Mouse (Mus musculus) liver, embryonic 12.5 days (tissue): ENCODE results near the gene Dclk1. TPM values are rescaled to one million over a fixed set of nuclear protein-coding genes. Genes with fewer than 3 reads are reported as not detected.

Experiments
- ATAC-seq: fragments of 200-750 bp; cut with Nextera tagmentation; 2 replicates; pipeline ENCODE4 v1.8.0; 2017; ENCODE audit warnings: moderate number of reproducible peaks, mild to moderate bottlenecking, moderate library complexity
- H3K27ac ChIP-seq: fragments of 300-500 bp; sonication (generic); 2 replicates; pipeline ENCODE4 v1.5.1; 2016; ENCODE audit warnings: mild to moderate bottlenecking
- H3K27me3 ChIP-seq: fragments of 300-500 bp; sonication (generic); replicated peaks from 2 replicates; pipeline ENCODE4 v1.6.1; 2016; ENCODE audit warnings: mild to moderate bottlenecking, moderate library complexity
- H3K36me3 ChIP-seq: fragments of 300-500 bp; sonication (generic); 2 replicates; pipeline ENCODE4 v1.6.1; 2016; ENCODE audit warnings: mild to moderate bottlenecking, moderate library complexity
- H3K4me1 ChIP-seq: fragments of 300-500 bp; sonication (generic); 2 replicates; pipeline ENCODE4 v1.6.1; 2016
- H3K4me2 ChIP-seq: fragments of 300-500 bp; sonication (generic); 2 replicates; pipeline ENCODE4 v1.6.1; 2016; ENCODE audit warnings: mild to moderate bottlenecking, moderate library complexity
- H3K4me3 ChIP-seq: fragments of 300-500 bp; sonication (generic); 2 replicates; pipeline ENCODE4 v1.5.1; 2016; ENCODE audit warnings: mild to moderate bottlenecking, moderate library complexity
- H3K9ac ChIP-seq: fragments of 300-500 bp; sonication (generic); 2 replicates; pipeline ENCODE4 v1.6.1; 2016; ENCODE audit warnings: mild to moderate bottlenecking, moderate library complexity
- H3K9me3 ChIP-seq: fragments of 300-500 bp; sonication (generic); replicated peaks from 2 replicates; pipeline ENCODE4 v1.6.1; 2016; ENCODE audit warnings: mild to moderate bottlenecking, moderate library complexity
- WGBS: fragments of 180-500 bp; shearing (Covaris S2); methylation state at CpG from one replicate; pipeline ENCODE4 v1.1.7; 2016; ENCODE audit not compliant: insufficient replicate concordance; 5-methylcytosine and 5-hydroxymethylcytosine counted together
- polyA plus RNA-seq: library from polyadenylated mRNA; unstranded; fragments of >200 nt; fragmentation: Nextera tagmentation; extraction: Ambion mirVana; gene quantifications from 2 replicates; pipeline ENCODE4 v1.2.1, GENCODE M21; 2016

Gene Dclk1
- polyA plus RNA-seq, 1 experiment from 2014 or later = 1.7 TPM

- no peaks in the 10 kb centered on the region for H3K36me3 ChIP-seq
- no peak overlapping the region; the same call in 1 of the 2 replicates for H3K4me3 ChIP-seq
- no peaks in the 10 kb centered on the region; the same call in 1 of the 2 replicates for H3K27me3 ChIP-seq
- no peak for ATAC-seq
- H3K27ac ChIP-seq = no peak overlapping the region
- no peaks in the 10 kb centered on the region for H3K4me1 ChIP-seq
- H3K9ac ChIP-seq = no peak overlapping the region
- H3K9me3 ChIP-seq = no peaks in the 10 kb centered on the region
- 8% methylated on average over 11 of the region's 11 CpGs for WGBS
- H3K4me2 ChIP-seq = peak overlapping the region; percentile 43
Measured at GRCm38 (mm10) chr3:55373689-55374088, 131.5 kb downstream of the Dclk1 start.

DNA sequence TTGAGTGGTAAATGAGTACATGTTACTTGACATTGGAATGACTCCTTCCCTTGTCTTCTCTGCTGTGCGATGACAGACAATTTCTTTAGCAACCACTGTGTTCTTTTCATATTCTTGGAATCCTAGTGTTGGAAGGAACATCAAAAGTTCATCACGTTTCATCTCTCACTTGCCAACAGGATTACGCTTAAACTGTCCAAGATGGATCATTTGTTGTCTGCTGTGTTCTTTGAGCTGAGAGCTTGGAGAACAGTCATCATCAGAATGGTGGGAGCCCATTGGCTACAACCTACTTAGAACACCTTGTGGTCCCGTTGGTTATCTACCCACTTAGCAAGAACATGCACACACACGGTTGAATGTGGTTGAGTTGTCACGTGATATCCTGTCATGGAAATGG, 136.4 kb downstream of the Dclk1 start:
- H3K27ac ChIP-seq = no peak overlapping the region
- 67% methylated on average over 6 of the region's 6 CpGs for WGBS
- no peak for ATAC-seq
- no peaks in the 10 kb centered on the region; the same call in 1 of the 2 replicates for H3K27me3 ChIP-seq
- H3K4me2 ChIP-seq = no peak overlapping the region
- no peak overlapping the region for H3K9ac ChIP-seq
- H3K4me1 ChIP-seq = no peaks in the 10 kb centered on the region
- H3K9me3 ChIP-seq = no peaks in the 10 kb centered on the region
- H3K4me3 ChIP-seq = no peak overlapping the region
- no peaks in the 10 kb centered on the region for H3K36me3 ChIP-seq

- H3K27me3 ChIP-seq = no peaks in the 10 kb centered on the region
- H3K27ac ChIP-seq = no peak overlapping the region
- no peaks in the 10 kb centered on the region for H3K4me1 ChIP-seq
- WGBS = 63% methylated on average over 9 of the region's 9 CpGs
- no peak overlapping the region for H3K4me2 ChIP-seq
- no peaks in the 10 kb centered on the region for H3K9me3 ChIP-seq
- no peaks in the 10 kb centered on the region for H3K36me3 ChIP-seq
- no peak overlapping the region for H3K4me3 ChIP-seq
- no peak overlapping the region for H3K9ac ChIP-seq
- ATAC-seq = no peak
Measured at GRCm38 (mm10) chr3:55380471-55380870, 138.3 kb downstream of the Dclk1 start.

- H3K4me3 ChIP-seq = no peak overlapping the region
- no peaks in the 10 kb centered on the region for H3K9me3 ChIP-seq
- no peak for ATAC-seq
- no peak overlapping the region for H3K4me2 ChIP-seq
- H3K4me1 ChIP-seq = no peaks in the 10 kb centered on the region
- H3K27me3 ChIP-seq = no peaks in the 10 kb centered on the region
- WGBS = 55% methylated on average over 3 of the region's 3 CpGs
- no peaks in the 10 kb centered on the region for H3K36me3 ChIP-seq
- no peak overlapping the region for H3K9ac ChIP-seq
- H3K27ac ChIP-seq = no peak overlapping the region
Measured at GRCm38 (mm10) chr3:55392605-55393004, 150.4 kb downstream of the Dclk1 start.

GRCm38 (mm10) chr3:55393549-55393948, 151.4 kb downstream of the Dclk1 start:
- WGBS = 52% methylated on average over 3 of the region's 3 CpGs
- no peak for ATAC-seq
- H3K4me3 ChIP-seq = no peak overlapping the region
- no peaks in the 10 kb centered on the region for H3K36me3 ChIP-seq
- no peak overlapping the region for H3K4me2 ChIP-seq
- no peak overlapping the region for H3K9ac ChIP-seq
- H3K4me1 ChIP-seq = no peaks in the 10 kb centered on the region
- H3K27me3 ChIP-seq = no peaks in the 10 kb centered on the region
- H3K27ac ChIP-seq = no peak overlapping the region
- no peaks in the 10 kb centered on the region for H3K9me3 ChIP-seq

GRCm38 (mm10) chr3:55396792-55397191, 154.6 kb downstream of the Dclk1 start:
- Histone ChIP-seq H3K9ac (no peak overlapping the region), H3K4me2 (no peak overlapping the region), H3K4me3 (no peak overlapping the region), H3K9me3 (no peaks in the 10 kb centered on the region), H3K4me1 (no peaks in the 10 kb centered on the region), H3K27me3 (no peaks in the 10 kb centered on the region), H3K27ac (no peak overlapping the region), H3K36me3 (no peaks in the 10 kb centered on the region)
- no peak for ATAC-seq
- WGBS = 60% methylated on average over 2 of the region's 2 CpGs

- no peaks in the 10 kb centered on the region for H3K9me3 ChIP-seq
- no peak for ATAC-seq
Measured at GRCm38 (mm10) chr3:55397752-55398693, 155.9 kb downstream of the Dclk1 start.

GRCm38 (mm10) chr3:55401236-55401635, 159.1 kb downstream of the Dclk1 start:
- no peaks in the 10 kb centered on the region for H3K27me3 ChIP-seq
- no peak overlapping the region for H3K4me2 ChIP-seq
- no peak overlapping the region for H3K4me3 ChIP-seq
- H3K36me3 ChIP-seq = no peaks in the 10 kb centered on the region
- no peak for ATAC-seq
- no peak overlapping the region for H3K27ac ChIP-seq
- H3K9me3 ChIP-seq = no peaks in the 10 kb centered on the region
- no peaks in the 10 kb centered on the region for H3K4me1 ChIP-seq
- no peak overlapping the region for H3K9ac ChIP-seq
- 62% methylated on average over 1 of the region's 1 CpGs for WGBS

More at GRCm38 (mm10) chr3:55397752-55398693, 155.9 kb downstream of the Dclk1 start:
- H3K9ac ChIP-seq = no peak overlapping the region
- no peak overlapping the region for H3K27ac ChIP-seq
- no peaks in the 10 kb centered on the region for H3K36me3 ChIP-seq
- H3K4me2 ChIP-seq = no peak overlapping the region
- no peak overlapping the region for H3K4me3 ChIP-seq
- H3K27me3 ChIP-seq = no peaks in the 10 kb centered on the region
- no peaks in the 10 kb centered on the region for H3K4me1 ChIP-seq
- 73% methylated on average over 6 of the region's 6 CpGs for WGBS

- H3K4me3 ChIP-seq = no peak overlapping the region
- 81% methylated on average over 7 of the region's 7 CpGs for WGBS
- H3K4me1 ChIP-seq = no peaks in the 10 kb centered on the region
- no peak overlapping the region for H3K4me2 ChIP-seq
- no peak for ATAC-seq
- H3K27ac ChIP-seq = no peak overlapping the region
- H3K9ac ChIP-seq = no peak overlapping the region
- no peaks in the 10 kb centered on the region for H3K27me3 ChIP-seq
- H3K9me3 ChIP-seq = no peaks in the 10 kb centered on the region
- H3K36me3 ChIP-seq = no peaks in the 10 kb centered on the region
Measured at GRCm38 (mm10) chr3:55404751-55405150, 162.6 kb downstream of the Dclk1 start.

DNA sequence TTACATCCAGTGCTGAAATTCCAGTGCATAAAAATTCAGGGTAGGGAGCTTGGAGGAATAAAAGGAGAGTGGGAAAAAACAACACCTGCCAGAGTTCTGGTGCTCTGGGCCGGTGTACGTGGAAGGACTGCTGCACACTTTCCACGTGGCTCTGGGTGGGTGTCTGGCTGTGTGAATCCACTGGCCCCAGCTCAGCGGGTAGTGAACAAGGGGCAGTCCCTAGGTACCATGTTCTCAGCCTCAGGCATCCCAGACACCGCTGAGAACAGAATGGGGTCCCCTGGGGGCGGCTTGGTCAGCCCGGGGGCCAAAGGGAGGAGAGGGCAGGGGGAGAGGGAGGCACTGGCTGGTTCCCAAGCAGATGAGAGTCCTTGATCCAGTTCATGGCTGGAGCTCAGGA, 164.5 kb downstream of the Dclk1 start:
- Histone ChIP-seq H3K27ac (no peak overlapping the region), H3K27me3 (no peaks in the 10 kb centered on the region), H3K9ac (no peak overlapping the region), H3K4me2 (no peak overlapping the region), H3K36me3 (no peaks in the 10 kb centered on the region), H3K4me1 (no peaks in the 10 kb centered on the region), H3K4me3 (no peak overlapping the region), H3K9me3 (no peaks in the 10 kb centered on the region)
- WGBS = 73% methylated on average over 7 of the region's 7 CpGs
- ATAC-seq = no peak

- no peaks in the 10 kb centered on the region for H3K4me1 ChIP-seq
- no peak overlapping the region for H3K4me2 ChIP-seq
- H3K9ac ChIP-seq = no peak overlapping the region
- no peaks in the 10 kb centered on the region for H3K9me3 ChIP-seq
- no peaks in the 10 kb centered on the region for H3K36me3 ChIP-seq
- ATAC-seq = no peak
- H3K27me3 ChIP-seq = no peaks in the 10 kb centered on the region
- H3K27ac ChIP-seq = no peak overlapping the region
- no peak overlapping the region for H3K4me3 ChIP-seq
Measured at GRCm38 (mm10) chr3:55411547-55411946, 169.4 kb downstream of the Dclk1 start.

- no peaks in the 10 kb centered on the region for H3K27me3 ChIP-seq
- H3K9ac ChIP-seq = no peak overlapping the region
- no peak overlapping the region for H3K4me3 ChIP-seq
- H3K9me3 ChIP-seq = no peaks in the 10 kb centered on the region
- H3K4me2 ChIP-seq = no peak overlapping the region; the same call in 1 of the 2 replicates
- no peaks in the 10 kb centered on the region for H3K36me3 ChIP-seq
- no peaks in the 10 kb centered on the region for H3K4me1 ChIP-seq
- ATAC-seq = no peak
- WGBS = 20% methylated on average over 14 of the region's 14 CpGs
- H3K27ac ChIP-seq = no peak overlapping the region
Measured at GRCm38 (mm10) chr3:55415527-55415950, 173.4 kb downstream of the Dclk1 start.
